Mouse (Mus musculus) heart, postnatal 25 days (tissue): ENCODE results near the gene Adcy4. TPM values are rescaled to one million over a fixed set of nuclear protein-coding genes. Genes with fewer than 3 reads are reported as not detected.

Source experiments
- DNase-seq: peaks from one replicate; pipeline ENCODE4 v3.0.0; 2022; ENCODE audit warnings: low spot score
- intact Hi-C: fragments of 180-260 bp; cut with DNase I; formaldehyde crosslinking; loops from one replicate; pipeline ENCODE4 v1.15.1; 2025
- total RNA-seq, 2 experiments: library from RNA; stranded (reverse); gene quantifications; 2 replicates each; pipeline ENCODE4 v1.2.3; 2021

The Adcy4 gene
- 10 to 100 TPM; 18.2 to 23.8 TPM for total RNA-seq

DNA sequence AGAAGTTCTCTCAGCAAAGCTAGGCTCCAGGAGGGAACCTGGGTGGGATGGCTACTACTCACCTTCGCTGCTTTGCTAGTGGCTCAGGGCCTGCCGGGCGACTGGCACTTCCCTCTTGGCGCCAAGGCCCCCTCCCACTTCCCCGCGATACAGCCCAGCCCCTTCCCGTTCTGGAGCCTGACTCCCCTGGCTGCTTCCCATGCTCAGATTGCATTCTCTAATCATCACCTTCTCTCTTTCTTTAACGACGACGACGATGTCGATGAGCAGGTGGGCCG, at the start of gene Adcy4:
Gene Adcy4 (minus strand): TSS at position 138 of the 278 bp plus-strand sequence.
- intact Hi-C loops: loop anchor here (1.0 kb wide), 1 partner anchor 40 kb away; no protein-coding TSS in a partner anchor

GRCm38 (mm10) chr14:55833126-55833525, 49.2 kb upstream of the Adcy4 start:
- no peak for DNase-seq
- intact Hi-C loops: no loop called here

More for the DNA sequence above, at the start of gene Adcy4:
- DNase-seq: no peak

- DNase-seq: no peak
- intact Hi-C loops: no loop called here
Measured at GRCm38 (mm10) chr14:55830331-55830730, 46.4 kb upstream of the Adcy4 start.

DNA sequence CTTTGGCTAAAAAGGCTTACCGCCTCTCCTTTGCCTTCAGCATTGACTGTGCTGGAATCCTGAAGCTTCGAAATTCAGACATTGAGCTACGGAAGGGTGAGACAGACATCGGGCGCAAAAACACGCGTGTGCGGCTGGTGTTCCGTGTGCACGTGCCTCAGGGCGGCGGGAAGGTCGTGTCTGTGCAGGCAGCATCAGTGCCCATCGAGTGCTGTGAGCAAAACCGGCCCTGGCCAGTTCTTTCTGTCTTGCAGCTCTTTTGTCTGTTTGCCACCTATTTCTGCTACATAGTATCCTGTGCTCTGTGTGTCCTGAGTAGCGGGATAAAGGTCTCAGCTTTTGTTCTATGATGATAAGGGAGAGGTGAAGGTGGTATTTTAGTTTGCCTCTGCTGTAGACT, 46.0 kb upstream of the Adcy4 start:
- DNase-seq: no peak
- intact Hi-C loops: no loop called here

DNA sequence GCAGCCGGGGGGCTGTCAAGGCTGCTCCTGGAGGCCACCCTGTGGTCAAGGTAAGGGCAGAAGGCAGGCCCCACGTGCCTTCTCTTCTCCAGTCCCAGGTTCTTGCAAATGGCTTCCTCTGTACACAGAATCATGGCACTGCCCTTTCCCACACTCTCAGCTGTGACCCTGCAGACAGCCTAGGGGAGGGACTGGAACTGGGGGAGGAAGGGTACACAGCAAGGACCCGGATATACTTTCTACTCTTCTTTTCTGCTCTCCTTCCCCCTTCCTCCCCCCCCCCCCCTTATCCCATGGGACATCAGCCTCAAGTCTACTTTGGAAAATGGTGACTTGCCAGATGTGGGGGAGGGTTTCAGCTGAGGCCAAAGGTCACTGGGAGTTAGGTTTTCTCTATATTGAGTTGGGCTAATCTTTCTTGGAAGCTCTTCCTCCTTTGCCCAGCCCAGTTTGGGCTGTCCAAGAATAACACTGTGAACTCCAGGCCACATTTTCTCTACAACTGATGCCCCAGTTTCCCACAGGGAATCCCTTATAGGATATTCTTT, 44.9 kb upstream of the Adcy4 start:
- intact Hi-C loops: no loop called here

DNA sequence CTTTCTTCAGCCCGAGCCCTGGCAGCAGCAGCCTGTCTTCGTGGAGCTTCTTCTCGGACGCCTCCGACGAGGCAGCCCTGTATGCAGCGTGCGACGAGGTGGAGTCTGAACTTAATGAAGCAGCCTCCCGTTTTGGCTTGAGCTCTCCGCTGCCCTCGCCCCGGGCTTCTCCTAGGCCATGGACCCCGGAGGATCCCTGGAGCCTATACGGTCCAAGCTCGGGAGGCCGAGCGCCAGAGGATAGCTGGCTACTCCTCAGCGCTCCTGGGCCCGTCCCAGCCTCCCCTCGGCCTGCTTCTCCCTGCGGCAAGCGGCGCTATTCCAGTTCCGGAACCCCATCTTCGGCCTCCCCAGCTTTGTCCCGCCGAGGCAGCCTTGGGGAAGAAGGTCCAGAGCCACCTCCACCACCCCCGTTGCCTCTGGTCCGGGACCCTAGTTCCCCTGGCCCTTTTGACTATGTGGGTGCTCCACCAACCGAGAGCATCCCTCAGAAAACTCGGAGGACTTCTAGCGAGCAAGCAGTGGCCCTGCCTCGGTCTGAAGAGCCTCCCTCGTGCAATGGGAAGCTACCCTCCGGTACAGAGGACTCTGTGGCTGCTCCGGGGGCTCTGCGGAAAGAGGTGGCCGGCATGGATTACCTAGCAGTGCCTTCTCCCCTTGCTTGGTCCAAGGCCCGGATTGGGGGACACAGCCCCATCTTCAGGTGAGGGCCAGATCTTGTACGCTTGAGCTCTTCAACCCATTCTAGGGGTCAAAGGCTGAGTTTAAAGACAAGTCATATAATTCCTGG, 42.9 kb upstream of the Adcy4 start:
- intact Hi-C loops: no loop called here
- no peak for DNase-seq

More for the DNA sequence above, 44.9 kb upstream of the Adcy4 start:
- no peak for DNase-seq

- intact Hi-C loops: no loop called here
- DNase-seq: no peak
Measured at GRCm38 (mm10) chr14:55826142-55826541, 42.2 kb upstream of the Adcy4 start.

DNA sequence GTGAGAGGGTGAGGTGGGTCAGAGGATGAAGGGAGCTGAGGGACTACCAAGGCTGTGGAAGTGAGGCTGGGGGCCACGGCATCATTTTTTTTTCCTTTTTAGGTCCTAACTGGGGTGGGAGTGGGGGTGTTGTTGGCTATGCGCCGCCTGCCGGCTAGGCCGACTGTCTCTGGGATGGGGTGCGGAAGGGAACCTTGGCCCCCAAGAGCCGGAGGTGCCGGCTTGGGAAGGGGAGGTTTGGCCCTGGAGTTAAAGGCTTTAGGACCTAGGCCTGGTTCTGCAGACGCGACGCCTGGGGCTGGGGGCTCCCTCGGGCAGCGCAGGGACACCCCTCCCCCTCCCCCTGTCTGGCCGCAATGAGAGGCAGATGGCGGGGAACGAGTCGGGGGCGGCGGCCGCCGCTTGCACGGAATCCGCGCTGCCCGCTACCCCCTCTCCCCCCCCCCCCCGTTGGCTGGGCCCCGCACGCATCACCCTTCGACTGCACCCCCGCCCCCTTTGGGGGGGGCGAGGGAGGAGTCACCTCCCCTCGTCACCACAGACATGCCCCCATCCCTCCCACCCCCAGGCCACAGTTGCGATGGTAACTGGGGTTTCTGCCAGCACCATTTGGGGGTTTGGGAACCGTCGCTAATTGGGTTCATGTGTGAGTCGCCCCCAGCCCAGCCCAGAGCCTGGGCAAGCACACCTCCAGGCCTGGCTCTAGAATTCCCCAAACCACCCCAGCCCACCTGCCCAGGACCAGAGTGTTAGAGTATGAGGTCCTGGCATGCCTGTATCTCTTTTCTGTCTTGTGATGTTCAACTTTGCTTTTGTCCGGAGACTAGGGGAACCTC, 41.5 kb upstream of the Adcy4 start:
- no peak for DNase-seq
- intact Hi-C loops: no loop called here

DNA sequence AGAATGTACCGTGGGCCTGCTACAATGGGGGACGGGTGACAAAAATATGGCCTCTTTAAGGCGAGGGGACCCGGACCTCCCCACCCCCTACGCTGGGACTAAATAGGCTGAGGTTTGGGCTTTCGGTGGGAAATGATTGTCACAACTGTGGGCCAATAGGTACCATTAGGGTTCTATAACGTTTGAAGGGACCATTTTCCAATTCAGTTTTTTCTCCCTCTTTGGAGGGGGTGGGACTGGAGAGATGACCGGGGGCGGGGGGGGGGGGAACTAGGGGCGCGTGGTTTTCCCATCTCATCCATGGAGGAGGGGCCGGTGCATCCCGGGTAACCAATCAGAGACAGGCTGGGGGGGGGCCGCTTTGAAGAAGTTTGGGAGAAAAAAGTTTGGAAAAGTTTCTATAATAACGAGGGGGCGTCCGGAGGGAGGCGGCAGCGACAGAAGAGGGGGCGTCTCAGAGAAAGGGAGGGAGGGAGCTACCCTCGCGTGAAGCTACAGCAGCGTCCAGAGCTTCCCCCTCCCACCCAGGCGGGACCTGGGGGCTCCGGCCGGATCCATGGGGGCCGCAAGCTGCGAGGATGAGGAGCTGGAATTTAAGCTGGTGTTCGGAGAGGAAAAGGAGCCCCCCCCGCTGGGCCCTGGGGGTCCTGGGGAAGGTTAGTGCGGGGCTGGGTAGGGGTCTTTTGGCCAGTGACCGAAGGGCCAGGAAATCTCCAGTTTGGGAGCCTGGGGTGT, 40.8 kb upstream of the Adcy4 start:
- intact Hi-C loops: loop anchor here (1.0 kb wide), 1 partner anchor 41 kb away; no protein-coding TSS in a partner anchor
- DNase-seq: no peak

DNA sequence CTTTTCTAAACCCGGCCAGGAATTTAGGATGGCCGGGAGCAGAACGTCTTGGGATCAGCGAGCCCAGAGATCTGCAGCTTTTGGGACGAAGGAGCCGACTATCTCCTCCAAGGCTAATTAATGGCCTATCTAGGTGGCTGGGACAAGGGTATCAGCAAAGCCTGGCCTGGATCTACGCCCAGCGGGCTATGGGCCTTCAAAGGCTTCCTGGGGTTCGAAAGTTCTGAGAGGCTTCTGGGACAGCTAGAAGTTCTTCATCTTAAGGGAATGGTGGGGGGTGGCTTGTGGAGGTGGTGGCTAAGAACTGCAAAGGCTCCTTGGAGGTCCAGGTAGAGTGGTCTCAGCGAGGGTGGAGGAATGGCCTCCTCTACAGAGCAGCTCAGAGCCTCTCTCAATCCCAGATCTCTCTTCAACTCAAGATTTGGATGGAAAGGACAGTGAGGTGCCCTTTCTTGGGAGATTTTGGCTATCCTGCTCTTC, 40.1 kb upstream of the Adcy4 start:
- intact Hi-C loops: loop anchor here (1.0 kb wide), 1 partner anchor 41 kb away; no protein-coding TSS in a partner anchor

DNA sequence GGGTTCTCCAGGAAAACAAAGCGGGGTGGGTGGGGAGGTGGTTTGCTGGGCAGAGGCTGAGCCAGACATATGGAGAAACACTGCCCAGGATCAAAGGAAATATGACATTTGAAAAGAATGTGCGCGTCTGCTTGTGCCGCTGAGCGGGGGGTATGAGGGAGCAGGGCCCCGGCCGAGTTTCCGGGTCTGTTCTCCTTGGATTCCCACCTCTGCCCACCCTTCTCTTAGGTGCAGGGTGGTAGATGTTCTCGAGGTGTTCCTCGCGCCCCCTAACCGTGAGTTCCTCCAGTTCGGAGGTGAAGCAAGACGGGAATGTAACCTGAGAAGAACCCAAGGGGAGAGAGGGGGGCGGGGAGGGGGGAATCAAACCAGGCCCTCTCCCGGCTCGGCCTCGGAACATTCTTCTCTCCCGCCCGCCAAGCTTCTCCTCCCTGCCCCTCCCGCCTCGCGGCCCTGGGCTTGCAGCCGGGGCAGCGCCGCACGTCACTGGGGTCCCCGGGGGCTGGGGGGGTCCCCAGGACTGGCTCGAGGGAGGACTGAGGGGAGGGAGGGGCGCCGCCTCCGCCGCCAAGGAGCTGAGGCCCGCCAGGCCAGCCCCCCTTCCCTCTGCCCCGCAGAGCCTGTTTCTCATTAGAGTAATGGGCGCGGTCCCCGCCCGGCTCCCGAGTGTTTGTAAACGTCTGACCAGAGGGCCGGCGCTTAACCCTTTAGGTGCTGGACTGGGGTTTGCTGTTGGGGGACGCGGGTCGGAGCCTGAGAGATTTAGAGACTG, 39.3 kb upstream of the Adcy4 start, which contains the start of gene Nfatc4:
Gene Nfatc4 (plus strand): TSS at position 154 of the 772 bp plus-strand sequence.
- intact Hi-C loops: loop anchor here (1.0 to 2.0 kb wide), 2 partner anchors 41 to 100 kb away; no protein-coding TSS in a partner anchor
- DNase-seq: peak; percentile 87

More for the DNA sequence above, 40.1 kb upstream of the Adcy4 start:
- DNase-seq: no peak

- intact Hi-C loops: loop anchor here (1.0 to 2.0 kb wide), 2 partner anchors 42 to 100 kb away; no protein-coding TSS in a partner anchor
Measured at GRCm38 (mm10) chr14:55822435-55822990, 38.6 kb upstream of the Adcy4 start.

GRCm38 (mm10) chr14:55820576-55820975, 36.7 kb upstream of the Adcy4 start:
- intact Hi-C loops: no loop called here
- no peak for DNase-seq

More at GRCm38 (mm10) chr14:55822435-55822990, 38.6 kb upstream of the Adcy4 start:
- DNase-seq: peak; percentile 69

GRCm38 (mm10) chr14:55819845-55820405, 36.0 kb upstream of the Adcy4 start:
- no peak for DNase-seq
- intact Hi-C loops: no loop called here

GRCm38 (mm10) chr14:55815310-55815751, 31.4 kb upstream of the Adcy4 start:
- intact Hi-C loops: no loop called here
- peak; percentile 65 for DNase-seq

DNA sequence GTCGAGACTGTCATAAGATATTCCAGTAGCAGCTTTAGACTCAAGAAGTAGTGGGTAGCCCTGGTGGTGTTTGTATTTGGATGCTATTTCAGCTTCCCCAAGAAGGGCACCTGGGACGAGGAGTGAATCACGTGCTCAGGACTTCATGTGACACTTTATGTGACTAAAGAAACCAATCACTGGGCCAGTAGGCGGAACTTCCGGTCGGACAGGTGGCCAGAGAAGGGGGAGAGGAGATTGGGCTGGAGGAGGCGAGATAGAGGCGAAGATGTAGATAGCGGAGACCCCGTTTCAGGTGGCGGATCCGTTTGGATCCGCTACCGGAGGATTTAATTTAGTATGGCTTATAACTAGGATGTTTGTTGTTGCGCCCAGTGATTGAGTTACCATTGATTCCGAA, 31.0 kb upstream of the Adcy4 start:
- intact Hi-C loops: no loop called here
- DNase-seq: no peak

DNA sequence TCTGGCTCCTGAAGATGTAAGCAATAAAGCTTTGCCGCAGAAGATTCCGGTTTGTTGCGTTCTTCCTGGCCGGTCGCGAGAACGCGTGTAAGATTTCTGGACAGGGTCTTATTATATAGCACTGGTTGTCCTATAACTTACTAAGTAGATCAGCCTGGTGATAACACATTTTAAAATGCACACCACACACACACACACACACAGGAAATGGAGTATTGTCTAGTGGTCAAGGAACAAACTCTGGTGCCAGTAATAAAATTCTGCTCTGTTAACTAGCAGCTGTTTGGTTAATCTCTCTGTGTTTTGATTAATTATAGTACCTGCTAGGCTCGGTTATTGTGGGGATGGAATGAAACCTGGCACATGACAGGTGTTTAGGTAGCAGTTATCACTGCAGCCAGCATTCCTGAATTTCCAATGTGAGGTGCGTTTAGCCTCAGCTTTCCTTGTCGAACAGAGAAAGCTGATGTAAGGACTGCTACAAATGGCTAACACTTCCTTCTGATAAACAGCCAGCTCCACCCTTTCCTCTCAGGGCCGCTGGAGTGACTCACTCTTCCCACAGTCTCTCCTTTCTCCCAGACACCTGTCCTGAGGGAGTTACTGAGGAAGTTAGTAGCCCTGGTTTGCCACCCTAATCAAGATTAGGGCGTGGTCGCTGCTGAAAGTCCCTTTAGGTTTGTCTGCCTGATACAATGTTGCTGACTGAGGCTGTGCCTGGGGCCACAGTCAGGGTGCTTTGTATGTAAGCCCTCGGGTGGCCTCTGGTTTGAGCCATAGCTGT, 11.7 kb upstream of the Adcy4 start:
- DNase-seq: peak; percentile 45
- intact Hi-C loops: no loop called here
